Mouse (Mus musculus): ENCODE measurements around the gene Ltbr. TPM values are rescaled to one million over a fixed set of nuclear protein-coding genes. Genes with fewer than 3 reads are reported as not detected.
A peak's percentile ranks its signal among the peaks of the same experiment; 100 is the strongest.

Ltbr gene
- polyA plus RNA-seq, 1 experiment = 97.1 TPM

DNA sequence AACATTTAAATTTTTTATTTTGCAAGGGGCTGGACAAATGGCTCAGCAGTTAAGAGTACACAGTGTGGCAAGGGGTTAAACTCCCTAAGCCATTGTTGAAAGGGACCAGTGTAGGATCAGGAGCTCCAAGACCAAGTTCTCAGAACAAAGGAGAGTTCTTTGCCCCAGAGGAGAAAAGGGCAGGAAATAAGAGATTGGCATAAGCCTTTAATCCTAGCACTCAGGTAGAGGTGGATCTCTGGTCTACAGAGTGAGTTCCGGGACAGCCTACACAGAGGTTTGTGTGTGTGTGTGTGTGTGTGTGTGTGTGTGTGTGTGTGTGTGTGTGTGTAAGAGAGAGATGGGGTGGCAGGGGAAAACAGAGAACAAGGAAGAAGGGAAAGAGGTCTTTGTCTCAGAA lies 12.7 kb downstream of the Ltbr start:
- Histone ChIP-seq H3K27me3 (replicated peaks; ENCODE audit: control insufficient read depth, insufficient read depth, low read length) (no peaks in the 10 kb centered on the region), H3K36me3 (ENCODE audit: control insufficient read depth, insufficient read depth, low read length) (no peaks in the 10 kb centered on the region), H3K4me1 (ENCODE audit: control insufficient read depth, insufficient read depth, low read length) (no peaks in the 10 kb centered on the region; the same call in 1 of the 2 replicates), H3K4me3 (ENCODE audit: insufficient read depth, low read depth, low read length) (no peak overlapping the region), H3K27ac (ENCODE audit: insufficient read depth, low read depth, low read length) (no peak overlapping the region)
- no peak for TF ChIP-seq CTCF (conservative IDR thresholded peaks at IDR 0.05; ENCODE audit: insufficient read depth, insufficient read length, low read depth, low read length)
- no peak for TF ChIP-seq POLR2A (IDR thresholded peaks at IDR 0.05; ENCODE audit: low read depth, low read length)
- WGBS = 75% methylated on average over 1 of the region's 1 CpGs
- no peak for DNase-seq

- no peaks in the 10 kb centered on the region; the same call in 1 of the 2 replicates for H3K4me1 ChIP-seq (ENCODE audit: control insufficient read depth, insufficient read depth, low read length)
- no peaks in the 10 kb centered on the region for H3K27me3 ChIP-seq (replicated peaks; ENCODE audit: control insufficient read depth, insufficient read depth, low read length)
- H3K36me3 ChIP-seq (ENCODE audit: control insufficient read depth, insufficient read depth, low read length) = no peaks in the 10 kb centered on the region
- no peak overlapping the region for H3K4me3 ChIP-seq (ENCODE audit: insufficient read depth, low read depth, low read length)
- peak overlapping the region; percentile 70 for H3K27ac ChIP-seq (ENCODE audit: insufficient read depth, low read depth, low read length)
- WGBS = 47% methylated on average over 5 of the region's 5 CpGs
- peak; percentile 48 for DNase-seq
- no peak for TF ChIP-seq POLR2A (IDR thresholded peaks at IDR 0.05; ENCODE audit: low read depth, low read length)
- no peak for TF ChIP-seq CTCF (conservative IDR thresholded peaks at IDR 0.05; ENCODE audit: insufficient read depth, insufficient read length, low read depth, low read length)
Observed at GRCm38 (mm10) chr6:125297149-125297820, 16.4 kb downstream of the Ltbr start.

- Histone ChIP-seq H3K36me3 (ENCODE audit: control insufficient read depth, insufficient read depth, low read length) (no peaks in the 10 kb centered on the region), H3K27ac (ENCODE audit: insufficient read depth, low read depth, low read length) (no peak overlapping the region), H3K27me3 (replicated peaks; ENCODE audit: control insufficient read depth, insufficient read depth, low read length) (no peaks in the 10 kb centered on the region), H3K4me1 (ENCODE audit: control insufficient read depth, insufficient read depth, low read length) (no peaks in the 10 kb centered on the region; the same call in 1 of the 2 replicates), H3K4me3 (ENCODE audit: insufficient read depth, low read depth, low read length) (no peak overlapping the region)
- 79% methylated on average over 4 of the region's 4 CpGs for WGBS
- no peak for TF ChIP-seq POLR2A (IDR thresholded peaks at IDR 0.05; ENCODE audit: low read depth, low read length)
- no peak for TF ChIP-seq CTCF (conservative IDR thresholded peaks at IDR 0.05; ENCODE audit: insufficient read depth, insufficient read length, low read depth, low read length)
- DNase-seq = no peak
Observed at GRCm38 (mm10) chr6:125294049-125294448, 19.6 kb downstream of the Ltbr start.

- TF ChIP-seq POLR2A (IDR thresholded peaks at IDR 0.05; ENCODE audit: low read depth, low read length) = no peak
- TF ChIP-seq CTCF (conservative IDR thresholded peaks at IDR 0.05; ENCODE audit: insufficient read depth, insufficient read length, low read depth, low read length) = no peak
- Histone ChIP-seq H3K36me3 (ENCODE audit: control insufficient read depth, insufficient read depth, low read length) (no peaks in the 10 kb centered on the region), H3K4me3 (ENCODE audit: insufficient read depth, low read depth, low read length) (no peak overlapping the region), H3K27ac (ENCODE audit: insufficient read depth, low read depth, low read length) (no peak overlapping the region), H3K27me3 (replicated peaks; ENCODE audit: control insufficient read depth, insufficient read depth, low read length) (no peaks in the 10 kb centered on the region), H3K4me1 (ENCODE audit: control insufficient read depth, insufficient read depth, low read length) (no peaks in the 10 kb centered on the region; the same call in 1 of the 2 replicates)
- 64% methylated on average over 7 of the region's 7 CpGs for WGBS
- DNase-seq = no peak
Observed at GRCm38 (mm10) chr6:125292256-125292655, 21.4 kb downstream of the Ltbr start.

DNA sequence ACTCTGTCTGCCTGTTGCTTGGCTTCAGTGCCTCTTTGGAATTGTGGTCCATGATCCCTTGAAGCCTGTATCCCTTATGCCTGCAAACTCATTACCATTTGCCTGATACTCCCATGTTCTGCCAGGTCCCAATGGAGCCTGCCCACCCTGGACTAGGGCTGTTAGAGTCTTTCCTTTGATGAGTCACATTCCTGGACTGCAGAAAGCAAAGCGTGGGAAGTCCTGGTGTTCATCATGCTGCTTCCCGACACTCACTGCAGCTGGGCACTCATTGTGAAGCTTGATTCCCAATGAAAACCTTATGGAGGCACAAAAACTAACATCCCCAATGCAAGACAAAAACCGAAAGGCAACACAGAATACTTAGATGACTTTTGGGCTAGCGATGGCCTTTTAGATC lies 22.4 kb downstream of the Ltbr start:
- Histone ChIP-seq H3K4me3 (ENCODE audit: insufficient read depth, low read depth, low read length) (no peak overlapping the region), H3K27ac (ENCODE audit: insufficient read depth, low read depth, low read length) (no peak overlapping the region), H3K4me1 (ENCODE audit: control insufficient read depth, insufficient read depth, low read length) (no peaks in the 10 kb centered on the region), H3K27me3 (replicated peaks; ENCODE audit: control insufficient read depth, insufficient read depth, low read length) (no peaks in the 10 kb centered on the region), H3K36me3 (ENCODE audit: control insufficient read depth, insufficient read depth, low read length) (no peaks in the 10 kb centered on the region)
- DNase-seq = no peak
- WGBS = 81% methylated on average over 4 of the region's 4 CpGs
- TF ChIP-seq CTCF (conservative IDR thresholded peaks at IDR 0.05; ENCODE audit: insufficient read depth, insufficient read length, low read depth, low read length) (no peak), POLR2A (IDR thresholded peaks at IDR 0.05; ENCODE audit: low read depth, low read length) (no peak)

DNA sequence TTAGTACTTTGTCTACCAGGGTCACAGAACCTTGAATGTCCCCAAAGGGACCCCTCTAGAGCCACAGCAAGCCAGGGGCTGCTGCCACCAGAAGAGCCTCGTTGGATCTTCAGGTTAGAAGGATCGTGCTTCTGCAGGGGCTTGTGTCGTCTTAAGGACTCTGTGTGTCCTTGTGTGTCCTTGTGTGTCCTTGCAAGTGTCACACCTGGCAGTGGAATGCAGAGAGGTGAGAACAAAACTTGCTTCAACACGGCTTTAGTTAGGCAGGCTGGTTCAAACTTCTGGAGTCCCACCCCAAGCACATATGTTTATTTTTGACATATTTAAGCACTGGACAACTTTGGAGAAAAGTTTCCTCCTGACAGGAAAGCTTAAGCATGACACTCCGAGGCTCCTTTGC lies 25.0 kb downstream of the Ltbr start:
- TF ChIP-seq CTCF (conservative IDR thresholded peaks at IDR 0.05; ENCODE audit: insufficient read depth, insufficient read length, low read depth, low read length) = no peak
- TF ChIP-seq POLR2A (IDR thresholded peaks at IDR 0.05; ENCODE audit: low read depth, low read length) = no peak
- Histone ChIP-seq H3K4me1 (ENCODE audit: control insufficient read depth, insufficient read depth, low read length) (no peaks in the 10 kb centered on the region), H3K27ac (ENCODE audit: insufficient read depth, low read depth, low read length) (no peak overlapping the region), H3K36me3 (ENCODE audit: control insufficient read depth, insufficient read depth, low read length) (no peaks in the 10 kb centered on the region), H3K4me3 (ENCODE audit: insufficient read depth, low read depth, low read length) (no peak overlapping the region), H3K27me3 (replicated peaks; ENCODE audit: control insufficient read depth, insufficient read depth, low read length) (no peaks in the 10 kb centered on the region)
- 56% methylated on average over 5 of the region's 5 CpGs for WGBS
- DNase-seq = no peak

- H3K27ac ChIP-seq (ENCODE audit: insufficient read depth, low read depth, low read length) = no peak overlapping the region
- no peak overlapping the region for H3K4me3 ChIP-seq (ENCODE audit: insufficient read depth, low read depth, low read length)
- WGBS = 80% methylated on average over 4 of the region's 4 CpGs
- no peak for TF ChIP-seq POLR2A (IDR thresholded peaks at IDR 0.05; ENCODE audit: low read depth, low read length)
- no peak for TF ChIP-seq CTCF (conservative IDR thresholded peaks at IDR 0.05; ENCODE audit: insufficient read depth, insufficient read length, low read depth, low read length)
- no peaks in the 10 kb centered on the region for H3K4me1 ChIP-seq (ENCODE audit: control insufficient read depth, insufficient read depth, low read length)
- H3K36me3 ChIP-seq (ENCODE audit: control insufficient read depth, insufficient read depth, low read length) = no peaks in the 10 kb centered on the region
- H3K27me3 ChIP-seq (replicated peaks; ENCODE audit: control insufficient read depth, insufficient read depth, low read length) = no peaks in the 10 kb centered on the region
- DNase-seq = no peak
Observed at GRCm38 (mm10) chr6:125286944-125287343, 26.7 kb downstream of the Ltbr start.
